Mouse (Mus musculus) intestine, embryonic 14.5 days (tissue): ENCODE data around the gene H2-Ke6. TPM values are rescaled to one million over a fixed set of nuclear protein-coding genes. Genes with fewer than 3 reads are reported as not detected.
A peak's percentile ranks its signal among the peaks of the same experiment; 100 is the strongest.

ENCODE experiments used
- ATAC-seq: fragments of 200-750 bp; cut with Nextera tagmentation; replicated peaks from 2 replicates; pipeline ENCODE4 v1.8.0; 2017; ENCODE audit warnings: low read depth, moderate number of reproducible peaks, moderate TSS enrichment, moderate library complexity; ENCODE audit not compliant: low FRiP score, low TSS enrichment
- DNase-seq: peaks from one replicate; pipeline ENCODE4 v3.0.0-alpha.2; 2018; ENCODE audit warnings: low spot score
- H3K27ac ChIP-seq: fragments of 300-500 bp; sonication (generic); 2 replicates; pipeline ENCODE4 v1.5.1; 2014; ENCODE audit warnings: low read depth, mild to moderate bottlenecking, control low read depth
- H3K27me3 ChIP-seq: fragments of 300-500 bp; sonication (generic); replicated peaks from 2 replicates; pipeline ENCODE4 v1.6.1; 2014; ENCODE audit warnings: low read length, control low read depth; ENCODE audit not compliant: control insufficient read depth, insufficient read depth
- H3K36me3 ChIP-seq: fragments of 300-500 bp; sonication (generic); 2 replicates; pipeline ENCODE4 v1.6.1; 2014; ENCODE audit warnings: low read length, control low read depth; ENCODE audit not compliant: control insufficient read depth, insufficient read depth
- H3K4me1 ChIP-seq: fragments of 300-500 bp; sonication (generic); replicated peaks from 2 replicates; pipeline ENCODE4 v1.6.1; 2014; ENCODE audit warnings: low read length, control low read depth, mixed read lengths; ENCODE audit not compliant: control insufficient read depth, insufficient read depth
- H3K4me2 ChIP-seq: fragments of 300-500 bp; sonication (generic); 2 replicates; pipeline ENCODE4 v1.6.1; 2014; ENCODE audit warnings: low read length
- H3K4me3 ChIP-seq: fragments of 300-500 bp; sonication (generic); 2 replicates; pipeline ENCODE4 v1.5.1; 2014; ENCODE audit warnings: low read depth, low read length, control low read depth, mixed read lengths
- H3K9ac ChIP-seq: fragments of 300-500 bp; sonication (generic); 2 replicates; pipeline ENCODE4 v1.6.1; 2014; ENCODE audit warnings: mild to moderate bottlenecking, low read length
- H3K9me3 ChIP-seq: fragments of 300-500 bp; sonication (generic); 2 replicates; pipeline ENCODE4 v1.6.1; 2016; ENCODE audit warnings: low read length, control low read depth; ENCODE audit not compliant: control insufficient read depth
- WGBS: fragments of 180-500 bp; shearing (Covaris S2); extraction: QIAGEN DNeasy Blood & Tissue Kit; methylation state at CpG from one replicate; pipeline ENCODE4 v1.1.7; 2014; 5-methylcytosine and 5-hydroxymethylcytosine counted together
- polyA plus RNA-seq: library from polyadenylated mRNA; unstranded; fragments of >200 nt; fragmentation: Nextera tagmentation; extraction: Ambion mirVana; gene quantifications from 2 replicates; pipeline ENCODE4 v1.2.1, GENCODE M21; 2014

The H2-Ke6 gene
- polyA plus RNA-seq, 1 experiment from 2014 or later = 49.7 TPM

DNA sequence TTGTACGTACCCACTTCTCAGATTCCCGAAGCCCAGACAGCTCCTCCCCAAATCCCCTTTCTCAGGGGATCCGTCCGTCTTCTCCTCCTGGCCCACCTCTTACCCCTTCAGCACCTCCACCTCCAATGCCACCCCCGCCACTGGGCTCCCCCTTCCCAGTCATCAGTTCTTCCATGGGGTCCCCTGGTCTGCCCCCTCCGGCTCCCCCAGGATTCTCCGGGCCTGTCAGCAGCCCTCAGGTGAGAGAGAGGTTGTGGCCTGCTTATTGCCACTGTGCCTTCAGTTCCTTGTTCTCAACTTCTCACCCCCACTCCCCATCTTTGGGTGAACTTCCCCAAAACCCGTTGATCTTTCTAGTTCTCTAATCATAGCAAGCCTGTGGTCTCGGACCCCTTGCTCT is 4.9 kb upstream of the H2-Ke6 start:
- peaks cover 34% of the 10 kb centered on the region for H3K4me1 ChIP-seq
- peak overlapping the region; percentile 96 for H3K4me3 ChIP-seq
- no peaks in the 10 kb centered on the region for H3K27me3 ChIP-seq
- WGBS = 65% methylated on average over 9 of the region's 9 CpGs
- no peak for DNase-seq
- peaks cover 63% of the 10 kb centered on the region for H3K36me3 ChIP-seq
- peak overlapping the region; percentile 93 for H3K9ac ChIP-seq
- peak overlapping the region; percentile 64 for H3K4me2 ChIP-seq
- no peak for ATAC-seq
- H3K9me3 ChIP-seq = no peaks in the 10 kb centered on the region
- H3K27ac ChIP-seq = no peak overlapping the region

DNA sequence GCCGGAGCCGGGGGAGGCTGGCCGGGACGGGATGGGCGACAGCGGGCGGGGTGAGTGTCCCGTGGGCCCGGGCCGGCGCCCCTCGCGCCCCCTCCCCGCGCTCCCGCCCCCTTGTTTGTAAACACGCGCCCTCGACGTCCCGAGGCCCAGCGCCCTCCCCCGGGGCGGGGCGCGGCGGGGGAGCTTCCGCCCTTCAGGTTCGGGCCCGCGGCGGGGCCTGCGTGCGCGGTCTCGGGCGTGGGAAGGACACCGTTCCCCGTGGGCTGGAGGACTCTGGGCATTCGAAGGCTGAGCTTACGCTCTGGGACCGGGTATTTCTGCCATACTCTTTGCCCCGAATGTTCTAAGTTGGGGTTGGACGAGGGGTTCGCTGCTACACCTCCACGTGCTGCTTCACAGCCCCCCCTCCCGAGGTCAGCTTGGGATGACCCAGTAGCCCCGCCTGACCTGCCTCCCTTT is 4.3 kb upstream of the H2-Ke6 start:
- peak; percentile 69 for DNase-seq
- H3K36me3 ChIP-seq = peaks cover 57% of the 10 kb centered on the region
- under 1% methylated on average over 43 of the region's 48 CpGs for WGBS

DNA sequence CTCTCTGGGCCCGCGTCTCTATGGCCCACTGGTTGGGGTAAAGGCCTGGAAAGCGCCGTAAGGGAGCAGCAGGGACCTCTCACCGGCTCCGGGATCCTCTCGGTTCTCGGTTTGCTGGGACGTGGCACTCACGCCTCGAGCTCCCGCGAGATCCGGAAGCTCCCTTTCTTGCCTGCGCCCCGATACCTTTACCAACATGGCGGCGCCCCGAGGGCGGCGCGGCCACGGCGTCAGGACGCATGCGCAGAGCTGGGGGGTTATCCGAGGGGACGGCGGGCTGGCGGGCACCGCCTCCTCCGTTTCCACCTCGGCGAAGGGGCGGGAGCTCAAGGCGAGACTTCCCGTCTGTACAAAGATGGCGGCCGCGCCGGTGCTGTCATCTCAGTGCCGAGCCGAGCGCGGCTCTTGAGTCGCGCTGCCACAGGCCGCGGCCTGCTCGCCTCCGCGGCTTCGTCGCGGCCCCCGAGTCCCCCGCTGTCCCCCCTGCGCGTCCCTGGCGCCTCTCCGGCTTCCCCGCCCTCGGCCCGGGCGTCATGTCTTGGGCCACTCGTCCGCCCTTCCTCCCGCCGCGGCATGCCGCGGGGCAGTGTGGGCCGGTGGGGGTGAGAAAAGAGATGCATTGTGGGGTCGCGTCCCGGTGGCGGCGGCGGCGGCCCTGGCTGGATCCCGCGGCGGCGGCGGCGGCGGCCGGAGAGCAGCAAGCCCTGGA is 3.8 kb upstream of the H2-Ke6 start, which contains the start of the genes Slc39a7 and Rxrb:
Gene Slc39a7 (minus strand): TSS at position 218 of the 709 bp plus-strand sequence.
Gene Rxrb (plus strand): TSS at position 348 of the 709 bp plus-strand sequence.
- no peaks in the 10 kb centered on the region for H3K9me3 ChIP-seq
- ATAC-seq = peak; percentile 77
- peak within 1 kb of the TSS; percentile 96 for H3K4me3 ChIP-seq
- no peaks in the 10 kb centered on the region for H3K27me3 ChIP-seq
- peaks cover 51% of the 10 kb centered on the region for H3K36me3 ChIP-seq
- WGBS = under 1% methylated on average over 71 of the region's 88 CpGs
- peak; percentile 99 for DNase-seq
- H3K4me1 ChIP-seq = peaks cover 42% of the 10 kb centered on the region
- H3K4me2 ChIP-seq = peak within 1 kb of the TSS; percentile 82
- peak within 1 kb of the TSS; percentile 93 for H3K27ac ChIP-seq
- peak within 1 kb of the TSS; percentile 93 for H3K9ac ChIP-seq

More for the DNA sequence above, 4.3 kb upstream of the H2-Ke6 start:
- ATAC-seq = peak; percentile 11; the same call in 1 of the 2 replicates
- Histone ChIP-seq H3K4me1 (peaks cover 36% of the 10 kb centered on the region), H3K4me3 (peak overlapping the region; percentile 96), H3K9ac (peak overlapping the region; percentile 93), H3K27ac (peak overlapping the region; percentile 93), H3K27me3 (no peaks in the 10 kb centered on the region), H3K9me3 (no peaks in the 10 kb centered on the region), H3K4me2 (peak overlapping the region; percentile 64)

DNA sequence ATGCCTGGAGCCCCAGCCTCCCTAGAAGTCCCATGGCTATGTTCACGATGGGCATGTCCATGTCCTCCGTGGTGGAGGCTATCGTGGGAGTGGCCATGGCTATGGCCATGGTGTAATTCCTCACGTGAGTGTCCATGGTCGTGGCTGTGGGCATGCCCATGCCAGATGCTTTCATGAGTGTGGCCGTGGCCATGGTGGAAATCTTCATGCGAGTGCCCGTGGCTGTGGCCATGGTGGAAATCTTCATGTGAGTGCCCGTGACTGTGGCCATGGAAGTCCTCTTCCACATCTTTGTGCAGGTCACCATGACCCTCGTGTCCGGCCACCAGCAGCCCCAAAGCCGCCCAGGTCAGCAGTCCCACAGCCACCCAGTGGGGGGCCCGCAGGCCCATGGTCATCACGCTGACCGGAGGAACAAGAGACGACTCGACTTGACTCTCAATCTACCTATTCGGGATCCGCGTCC is 3.0 kb upstream of the H2-Ke6 start:
- H3K9me3 ChIP-seq = no peaks in the 10 kb centered on the region
- H3K9ac ChIP-seq = peak overlapping the region; percentile 93
- peak overlapping the region; percentile 82 for H3K4me2 ChIP-seq
- ATAC-seq (no peak), DNase-seq (no peak)
- H3K4me3 ChIP-seq = peak overlapping the region; percentile 96
- 3% methylated on average over 20 of the region's 20 CpGs for WGBS
- peaks cover 49% of the 10 kb centered on the region for H3K4me1 ChIP-seq
- H3K27ac ChIP-seq = peak overlapping the region; percentile 87
- H3K36me3 ChIP-seq = peaks cover 44% of the 10 kb centered on the region
- H3K27me3 ChIP-seq = no peaks in the 10 kb centered on the region

DNA sequence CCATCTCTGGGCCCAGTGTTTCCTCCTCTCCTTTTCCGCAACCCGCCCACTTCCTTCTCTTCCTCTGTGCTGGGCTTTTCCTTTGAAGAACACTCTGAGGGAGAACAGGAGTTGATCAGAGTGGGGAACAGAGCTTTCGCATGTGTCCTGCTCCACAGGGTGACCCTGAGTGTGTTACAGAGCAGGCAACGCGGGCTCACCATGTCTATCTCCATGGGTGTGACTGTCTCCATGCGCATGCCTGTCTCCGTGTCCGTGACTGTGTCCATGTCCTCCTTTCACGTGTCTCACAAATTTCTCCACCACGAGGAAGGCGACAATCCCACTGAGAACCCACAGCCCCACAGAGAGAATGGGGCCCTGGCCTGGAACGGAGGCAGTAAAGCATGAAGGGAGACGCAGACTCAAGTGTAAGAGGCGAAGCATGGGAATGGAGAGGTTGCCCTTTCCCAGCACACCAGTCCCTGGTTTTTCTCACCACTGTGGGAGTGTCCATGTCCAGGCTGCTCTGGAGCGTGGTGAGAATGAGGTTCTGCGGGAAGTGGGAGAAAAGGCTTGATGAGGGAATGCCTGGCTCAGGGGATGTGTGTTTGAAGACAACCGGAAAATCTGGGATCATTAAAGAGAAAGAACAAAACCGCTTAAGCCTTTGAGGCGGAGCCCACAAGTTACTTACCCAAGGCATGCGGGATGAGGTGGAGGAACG is 2.2 kb upstream of the H2-Ke6 start:
- H3K9me3 ChIP-seq = no peaks in the 10 kb centered on the region
- H3K4me1 ChIP-seq = peaks cover 56% of the 10 kb centered on the region
- peak overlapping the region; percentile 96 for H3K4me3 ChIP-seq
- WGBS = 68% methylated on average over 21 of the region's 21 CpGs
- peak overlapping the region; percentile 82 for H3K4me2 ChIP-seq
- H3K9ac ChIP-seq = peak overlapping the region; percentile 93
- no peaks in the 10 kb centered on the region for H3K27me3 ChIP-seq
- ATAC-seq (no peak), DNase-seq (no peak)
- H3K27ac ChIP-seq = no peak overlapping the region
- peaks cover 35% of the 10 kb centered on the region for H3K36me3 ChIP-seq

DNA sequence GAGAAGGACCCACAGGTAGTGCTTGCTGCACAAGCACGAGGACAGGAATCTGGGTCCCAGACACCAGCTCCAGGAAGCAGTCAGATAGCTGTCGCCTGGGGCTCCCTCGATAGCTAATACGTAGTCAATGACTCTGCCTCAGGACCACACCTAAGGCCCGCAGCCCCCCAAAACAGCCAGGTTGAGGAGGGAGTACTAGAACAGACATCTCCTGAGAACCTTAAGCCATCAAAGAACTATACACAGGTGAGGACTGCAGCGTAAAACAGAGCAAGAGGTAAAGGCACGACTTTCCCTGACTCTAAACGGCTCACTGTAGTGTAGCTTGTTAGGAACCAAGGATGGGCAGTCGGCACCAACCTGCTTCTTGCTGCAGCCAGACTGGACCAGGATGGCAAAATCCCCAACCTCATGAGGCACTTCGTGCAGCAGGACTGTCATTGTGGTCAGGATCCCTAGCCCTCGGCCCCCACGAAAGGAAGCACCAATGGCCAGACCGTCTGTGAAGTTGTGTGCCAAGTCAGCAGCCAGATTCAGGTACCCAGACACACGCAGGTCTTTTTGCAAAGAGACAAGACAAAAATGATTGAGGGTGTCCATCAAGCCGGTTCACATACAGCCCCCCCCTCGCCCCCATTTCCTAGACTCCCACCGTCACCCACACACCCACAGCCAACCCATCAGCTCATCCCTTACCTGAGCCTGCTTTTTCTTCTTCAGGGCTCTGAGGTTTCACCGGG is 1.5 kb upstream of the H2-Ke6 start:
- ATAC-seq = no peak
- peaks cover 28% of the 10 kb centered on the region for H3K36me3 ChIP-seq
- no peak overlapping the region for H3K4me3 ChIP-seq
- H3K9ac ChIP-seq = 0 out of 2 replicates have a peak overlapping the region, but pooled peaks have one; percentile 8
- no peak for DNase-seq
- peak overlapping the region; percentile 82; the same call in 1 of the 2 replicates for H3K4me2 ChIP-seq
- no peaks in the 10 kb centered on the region for H3K9me3 ChIP-seq
- H3K27me3 ChIP-seq = no peaks in the 10 kb centered on the region
- 87% methylated on average over 18 of the region's 18 CpGs for WGBS
- H3K27ac ChIP-seq = no peak overlapping the region
- peaks cover 56% of the 10 kb centered on the region for H3K4me1 ChIP-seq

DNA sequence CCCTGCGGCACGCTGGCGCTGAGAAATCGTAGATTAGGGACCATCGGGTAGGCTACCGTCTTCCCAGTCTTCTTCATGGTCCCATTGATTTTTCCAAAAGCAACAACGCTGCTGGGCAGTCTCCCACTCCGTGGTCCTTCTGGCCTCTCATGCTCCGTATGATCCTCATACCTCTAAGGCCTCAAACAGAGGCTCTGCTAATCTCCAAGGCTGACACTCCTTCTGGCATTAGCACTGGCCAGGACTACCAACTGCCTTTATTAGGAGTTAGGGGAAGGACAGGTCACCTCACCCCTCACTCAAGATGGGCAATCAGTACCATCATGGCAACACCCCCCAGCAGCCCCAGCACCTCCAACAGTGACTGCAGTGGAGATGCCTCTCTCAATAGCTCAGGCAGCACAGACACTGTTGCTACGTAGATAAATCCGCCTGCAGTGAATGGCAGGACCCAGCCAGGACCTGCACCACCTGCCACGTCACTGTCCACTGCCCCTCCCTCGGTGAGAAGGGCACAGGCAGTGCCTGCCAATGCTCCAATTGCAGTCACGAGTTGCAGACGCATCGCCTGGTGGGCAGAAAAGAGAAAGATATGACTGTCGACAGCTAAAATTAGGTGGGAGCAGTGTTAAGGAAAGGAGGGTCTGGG is 765 bp upstream of the H2-Ke6 start:
- ATAC-seq = no peak
- Histone ChIP-seq H3K4me1 (peaks cover 56% of the 10 kb centered on the region), H3K27ac (peak overlapping the region; percentile 66; the same call in 1 of the 2 replicates), H3K4me2 (peak overlapping the region; percentile 71), H3K9ac (no peak overlapping the region), H3K36me3 (peaks cover 22% of the 10 kb centered on the region), H3K4me3 (no peak overlapping the region), H3K9me3 (no peaks in the 10 kb centered on the region), H3K27me3 (no peaks in the 10 kb centered on the region)
- WGBS = 79% methylated on average over 17 of the region's 17 CpGs
- DNase-seq = no peak
